Mouse (Mus musculus): ENCODE measurements around the gene 4930544D05Rik. TPM values are rescaled to one million over a fixed set of nuclear protein-coding genes. Genes with fewer than 3 reads are reported as not detected.

Gene 4930544D05Rik
- total RNA-seq, 2 experiments from 2014 or later, result 0.65 TPM; not detected in 1

DNA sequence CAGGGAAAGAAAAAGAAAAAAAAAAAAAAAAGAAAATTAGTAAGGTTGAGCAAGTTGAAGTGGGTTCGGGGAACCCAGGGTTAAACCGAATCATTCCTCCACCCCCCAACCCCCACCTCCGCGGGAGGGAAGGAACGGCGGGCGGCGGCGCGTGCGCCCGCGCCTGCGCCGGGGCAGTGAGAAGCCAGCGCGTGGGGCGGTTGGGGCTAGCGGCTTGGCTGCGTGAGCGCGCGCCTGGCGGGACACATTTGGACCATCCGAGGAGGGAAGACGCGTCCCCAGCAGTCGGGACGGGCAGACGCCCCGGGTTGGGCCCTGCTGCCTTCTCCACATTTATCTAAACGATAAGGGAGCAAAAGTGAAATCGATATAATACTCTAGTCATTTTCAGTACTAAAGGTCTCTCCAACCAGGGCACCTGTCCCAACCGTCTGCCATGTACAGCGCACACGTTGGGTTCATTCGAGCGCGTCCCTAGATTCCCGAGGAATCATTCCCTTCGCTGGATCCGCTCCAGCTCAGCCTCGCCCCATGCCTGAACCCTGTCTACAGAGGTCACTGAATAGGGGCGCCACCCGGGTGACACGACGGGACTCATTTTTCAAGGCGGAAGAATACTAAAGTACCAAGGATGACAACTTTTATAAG is 39.4 kb downstream of the 4930544D05Rik start:
- peak; percentile 68 to 80 for DNase-seq (ENCODE audit: low spot score in 2 of 2)

DNA sequence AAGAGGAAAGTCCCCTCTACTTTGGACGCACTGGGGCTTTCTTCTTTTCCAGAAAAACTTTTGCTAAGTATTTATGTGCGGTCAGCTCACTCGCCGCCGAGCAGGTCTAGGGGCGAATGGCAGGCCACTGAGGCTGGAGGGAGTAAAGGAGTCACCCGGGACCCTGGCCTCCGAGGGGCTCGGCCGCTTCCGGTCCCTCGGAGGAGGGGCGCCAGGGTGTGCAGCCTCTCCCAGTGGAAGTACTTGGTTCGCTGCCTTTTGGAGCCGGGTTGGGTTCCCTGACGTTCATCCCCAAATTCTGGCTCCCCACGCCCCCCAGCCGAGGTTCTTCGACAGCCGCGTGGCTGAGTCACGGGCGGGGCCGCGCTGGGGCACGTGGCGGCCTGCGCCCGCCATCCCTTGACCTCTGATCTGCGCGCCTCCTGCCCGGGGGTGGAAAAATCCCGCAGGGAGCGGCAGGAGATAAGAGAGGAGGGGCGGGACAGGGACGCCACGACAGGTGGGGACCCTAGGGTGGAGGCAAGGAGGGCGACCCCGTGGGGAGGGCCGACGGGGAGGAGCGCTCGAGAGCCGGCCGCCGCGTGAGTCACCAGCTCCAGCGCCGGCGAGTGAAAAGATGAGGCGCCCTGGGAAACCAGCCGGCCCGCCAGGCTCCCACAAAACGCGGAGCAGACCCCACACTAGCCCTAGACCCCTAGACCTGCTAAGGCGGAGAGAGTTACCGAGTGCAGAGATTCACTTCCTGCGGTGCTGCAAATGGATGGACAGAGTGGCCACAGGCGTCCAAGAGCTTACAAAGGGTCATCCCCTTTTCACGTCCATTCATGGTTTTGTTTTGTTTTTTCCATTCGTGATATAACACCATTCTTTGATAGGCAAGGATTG is 40.2 kb downstream of the 4930544D05Rik start:
- DNase-seq (ENCODE audit: low spot score in 2 of 2), result no peak

DNA sequence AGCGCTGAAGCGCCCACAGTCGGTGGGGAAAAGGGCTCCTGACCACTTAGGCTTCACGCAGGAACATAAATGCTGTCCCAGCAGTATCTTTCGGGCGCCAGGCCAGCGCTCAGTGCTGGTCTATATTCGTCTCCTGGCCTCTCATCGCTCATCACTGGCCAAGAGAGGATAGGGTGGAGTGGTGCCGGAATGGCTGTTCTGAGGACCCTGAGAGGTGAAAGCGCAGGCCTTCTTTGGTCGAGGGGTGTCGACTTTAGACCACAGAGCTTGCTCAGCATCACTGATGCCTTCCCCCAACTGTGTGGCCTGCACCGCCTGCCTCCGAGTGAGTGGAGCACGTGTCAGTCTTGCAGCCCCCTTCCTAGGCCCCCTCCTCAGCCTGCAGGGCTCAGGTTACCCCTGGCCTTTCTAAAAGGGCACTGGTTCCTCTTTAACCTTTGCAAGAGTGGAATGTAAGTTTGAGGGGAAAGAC is 40.8 kb downstream of the 4930544D05Rik start:
- no peak for DNase-seq (ENCODE audit: low spot score in 2 of 2)

DNA sequence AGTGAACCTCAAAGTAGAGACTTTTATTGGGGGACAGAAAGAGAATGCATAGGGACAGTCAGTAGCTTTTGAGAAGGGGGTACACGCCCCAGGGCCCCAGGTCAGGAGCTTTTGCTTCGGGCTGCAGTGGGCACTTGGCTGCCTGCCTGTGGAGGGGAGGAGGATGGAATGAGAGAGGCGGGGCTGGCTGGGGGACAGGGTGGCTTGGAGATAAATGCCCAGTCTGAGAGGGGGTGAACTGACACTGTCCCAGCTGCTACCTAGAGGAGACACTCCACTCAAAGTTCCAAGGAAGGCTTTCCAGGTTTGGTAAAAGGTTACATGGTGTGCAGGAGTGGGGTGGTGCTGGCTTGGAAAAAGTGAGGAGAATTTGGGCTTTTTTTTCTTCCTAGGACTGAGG is 41.3 kb downstream of the 4930544D05Rik start, which contains the start of gene Eno3:
Gene Eno3 (plus strand): TSS at position 239 of the 400 bp plus-strand sequence.
- no peak for DNase-seq (ENCODE audit: low spot score in 2 of 2)

DNA sequence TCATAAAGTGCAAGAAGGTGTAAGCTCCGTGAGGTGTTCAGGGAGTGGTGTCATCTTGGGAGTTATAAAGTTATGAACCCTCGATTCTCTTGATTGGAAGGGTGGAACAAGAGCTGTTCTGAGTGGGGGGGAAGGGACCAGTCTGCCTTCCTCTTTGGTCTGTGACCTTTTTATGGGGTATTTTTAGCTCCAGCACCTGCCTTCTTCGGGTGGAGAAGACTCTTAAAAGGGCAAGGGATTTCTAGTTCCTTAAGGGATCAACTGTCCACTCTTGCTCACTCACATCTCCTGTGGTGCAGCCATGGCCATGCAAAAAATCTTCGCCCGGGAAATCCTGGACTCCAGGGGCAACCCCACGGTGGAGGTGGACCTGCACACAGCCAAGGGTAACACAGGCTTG is 41.9 kb downstream of the 4930544D05Rik start:
- DNase-seq (ENCODE audit: low spot score in 2 of 2), result no peak

DNA sequence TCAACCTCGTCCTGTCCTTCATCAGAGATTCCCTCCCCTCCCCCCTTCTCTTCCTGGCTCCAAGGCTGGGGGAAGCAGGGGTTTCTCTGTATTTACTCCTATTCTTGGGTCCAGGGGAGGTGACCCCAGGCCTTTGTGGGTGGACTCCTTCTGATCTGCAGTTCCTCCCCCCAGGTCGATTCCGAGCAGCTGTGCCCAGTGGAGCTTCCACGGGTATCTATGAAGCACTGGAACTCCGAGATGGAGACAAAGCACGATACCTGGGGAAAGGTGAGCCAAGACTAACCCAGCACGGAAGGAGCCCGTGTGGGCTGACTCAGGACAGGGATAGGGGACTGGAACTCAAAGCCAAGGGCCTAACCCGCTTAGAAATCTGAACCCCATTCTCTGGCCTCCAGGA is 42.3 kb downstream of the 4930544D05Rik start:
- DNase-seq (ENCODE audit: low spot score in 2 of 2), result no peak

DNA sequence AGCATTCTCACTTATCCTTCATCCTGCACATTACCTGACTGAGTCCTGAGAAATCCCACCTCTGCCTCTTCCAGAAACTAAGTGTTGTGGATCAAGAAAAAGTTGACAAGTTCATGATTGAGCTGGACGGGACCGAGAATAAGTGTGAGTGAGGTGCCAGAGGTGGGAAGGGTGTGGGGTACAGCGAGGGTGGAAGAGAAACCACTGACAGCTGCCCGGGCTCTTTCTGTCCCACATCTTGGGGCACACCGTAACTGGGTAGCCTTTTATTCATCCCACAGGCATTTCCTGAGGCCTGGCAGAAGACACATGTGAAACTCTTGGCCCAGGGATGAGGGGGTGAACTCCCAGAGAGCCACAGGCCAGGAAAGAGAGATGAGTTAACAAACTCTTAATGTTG is 42.9 kb downstream of the 4930544D05Rik start:
- no peak for DNase-seq (ENCODE audit: low spot score in 2 of 2)

DNA sequence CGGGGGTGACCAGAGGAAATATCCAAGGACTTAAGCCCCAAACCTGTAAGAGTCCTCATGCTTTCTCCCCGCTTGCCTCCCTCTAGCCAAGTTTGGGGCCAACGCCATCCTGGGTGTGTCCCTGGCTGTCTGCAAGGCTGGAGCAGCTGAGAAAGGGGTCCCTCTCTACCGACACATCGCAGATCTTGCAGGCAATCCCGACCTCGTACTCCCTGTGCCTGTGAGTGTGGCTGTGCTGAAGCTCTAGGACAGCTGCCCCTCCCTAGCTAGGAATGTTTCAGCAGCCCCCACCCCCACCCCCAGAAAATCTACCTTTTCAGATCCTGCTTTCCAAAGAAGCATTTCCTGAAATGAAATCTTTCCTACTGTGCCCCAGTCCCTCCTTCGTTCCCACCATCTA is 43.3 kb downstream of the 4930544D05Rik start:
- no peak for DNase-seq (ENCODE audit: low spot score in 2 of 2)

DNA sequence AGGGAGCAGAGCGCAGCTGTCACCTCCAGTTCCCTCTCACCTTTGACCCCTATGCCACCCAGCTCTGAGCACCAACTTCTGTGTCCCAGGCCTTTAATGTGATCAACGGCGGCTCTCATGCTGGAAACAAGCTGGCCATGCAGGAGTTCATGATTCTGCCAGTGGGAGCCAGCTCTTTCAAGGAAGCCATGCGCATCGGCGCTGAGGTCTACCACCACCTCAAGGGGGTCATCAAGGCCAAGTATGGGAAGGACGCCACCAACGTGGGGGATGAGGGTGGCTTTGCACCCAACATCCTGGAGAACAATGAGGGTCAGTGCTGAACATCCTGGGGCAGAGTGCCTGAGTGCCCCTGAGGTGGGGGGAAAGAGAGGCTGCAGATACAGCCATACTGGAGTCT is 44.9 kb downstream of the 4930544D05Rik start:
- DNase-seq (ENCODE audit: low spot score in 2 of 2), result no peak

DNA sequence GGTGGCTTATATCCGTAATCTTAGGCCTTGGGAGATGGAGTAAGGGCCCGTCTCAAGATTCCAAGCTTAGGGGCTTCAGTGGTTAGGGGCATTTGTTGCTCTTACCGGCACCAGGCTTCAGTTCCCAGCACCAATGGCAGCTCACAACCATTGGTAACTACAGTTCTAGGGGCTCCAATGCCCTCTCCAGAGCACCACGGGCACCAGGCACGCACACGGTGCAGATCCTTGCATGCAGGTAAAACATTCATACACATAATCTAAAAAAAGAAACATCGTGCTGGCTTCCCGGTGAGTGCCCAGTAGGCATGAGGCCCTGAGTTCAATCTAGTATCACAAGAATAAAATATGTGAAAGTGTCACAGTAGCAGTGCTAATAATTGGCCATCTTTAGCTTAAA is 47.5 kb downstream of the 4930544D05Rik start:
- DNase-seq (ENCODE audit: low spot score in 2 of 2), result no peak

DNA sequence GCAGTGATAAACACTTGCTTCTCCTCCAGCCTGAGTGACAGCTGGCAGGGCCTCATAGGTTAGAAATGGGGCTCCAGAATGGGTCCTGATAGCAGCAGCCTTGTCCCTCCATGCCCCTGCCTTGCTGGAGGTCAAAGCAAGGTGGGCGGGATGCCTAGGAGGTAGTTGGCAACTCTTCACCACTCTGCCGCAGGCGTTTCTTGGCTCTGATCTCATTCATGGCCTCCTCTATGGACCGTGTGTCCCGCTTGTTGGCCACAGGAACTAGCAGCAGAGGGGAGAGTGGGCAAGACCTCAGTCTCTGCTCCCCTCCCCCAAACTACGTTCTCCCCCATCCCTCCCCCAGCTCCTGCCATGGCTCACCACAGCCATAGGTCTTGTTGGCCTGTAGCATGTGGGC is 48.3 kb downstream of the 4930544D05Rik start:
- DNase-seq (ENCODE audit: low spot score in 2 of 2), result no peak

DNA sequence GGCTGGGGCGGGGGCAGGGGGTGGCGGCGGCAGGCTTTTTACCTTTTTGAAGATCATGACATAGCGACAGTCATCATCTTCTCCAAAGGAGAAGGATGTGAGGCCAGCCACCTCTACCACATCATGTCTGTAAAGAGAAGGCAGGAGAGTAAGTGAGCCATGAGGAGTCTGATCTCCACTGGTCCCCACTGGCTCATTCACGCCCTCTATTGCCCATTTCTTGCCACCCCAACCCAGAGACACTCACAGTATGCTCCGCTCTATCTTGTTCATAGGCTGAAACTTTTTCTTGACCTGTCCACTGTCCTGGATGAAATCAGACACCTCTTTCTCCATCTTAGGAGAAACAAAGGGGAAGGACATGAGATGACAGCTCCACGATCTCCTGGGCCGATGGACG is 49.1 kb downstream of the 4930544D05Rik start:
- no peak for DNase-seq (ENCODE audit: low spot score in 2 of 2)

Other genes starting within 250 kb of the 4930544D05Rik start
- 10 to 100 TPM; 33.1 to 34.6 TPM for gene Pelp1, start 205.8 kb upstream of the 4930544D05Rik start, total RNA-seq (2021)
- gene Arrb2, start 183.2 kb upstream of the 4930544D05Rik start, total RNA-seq (2021), result 10 to 100 TPM; 68.1 to 76.7 TPM
- gene Med11, start 163.9 kb upstream of the 4930544D05Rik start, total RNA-seq (2021), result 10 to 100 TPM; 13.9 to 15.4 TPM
- gene Zmynd15, start 156.4 kb upstream of the 4930544D05Rik start, total RNA-seq (2021), result 1 to 10 TPM in 1 of 2 experiments, under 1 TPM in 1; 0.23 to 1.4 TPM
- gene Cxcl16, start 155.9 kb upstream of the 4930544D05Rik start, total RNA-seq (2021), result 1 to 10 TPM in 1 of 2 experiments, under 1 TPM in 1; 0.42 to 1.4 TPM
- gene Tm4sf5, start 110.6 kb upstream of the 4930544D05Rik start, total RNA-seq (2021), result under 1 TPM in 1 of 2 experiments, not detected in 1; 0.37 TPM
- gene Vmo1, start 101.2 kb upstream of the 4930544D05Rik start, total RNA-seq (2021), result not detected
- not detected for gene Gltpd2, start 96.7 kb upstream of the 4930544D05Rik start, total RNA-seq (2021)
- 100 to 1,000 TPM; 184 to 189 TPM for gene Psmb6, start 90.5 kb upstream of the 4930544D05Rik start, total RNA-seq (2021)
- gene Gm40193, start 82.9 kb upstream of the 4930544D05Rik start, total RNA-seq (2021), result not detected
- gene Pld2, start 75.8 kb upstream of the 4930544D05Rik start, total RNA-seq (2021), result 10 to 100 TPM; 13.3 to 15.8 TPM
- gene Mink1, start 53.0 kb upstream of the 4930544D05Rik start, total RNA-seq (2021), result 100 to 1,000 TPM; 396 to 435 TPM
- under 1 TPM in 1 of 2 experiments, not detected in 1; 0.63 TPM for gene Chrne, start 3.4 kb downstream of the 4930544D05Rik start, total RNA-seq (2021)
- not detected for gene Gp1ba, start 23.3 kb downstream of the 4930544D05Rik start, total RNA-seq (2021)
- 10 to 100 TPM; 86.4 to 90.1 TPM for gene Rnf167, start 31.4 kb downstream of the 4930544D05Rik start, total RNA-seq (2021)
- gene Slc25a11, start 31.6 kb downstream of the 4930544D05Rik start, total RNA-seq (2021), result 100 to 1,000 TPM; 120 to 124 TPM
- gene Pfn1, start 38.8 kb downstream of the 4930544D05Rik start, total RNA-seq (2021), result 100 to 1,000 TPM; 224 to 231 TPM
- gene Eno3, start 41.4 kb downstream of the 4930544D05Rik start, total RNA-seq (2021), result 1 to 10 TPM; 7.3 to 8.8 TPM
- 10 to 100 TPM; 47.5 to 52.8 TPM for gene Spag7, start 53.6 kb downstream of the 4930544D05Rik start, total RNA-seq (2021)
- 100 to 1,000 TPM; 217 to 224 TPM for gene Camta2, start 72.3 kb downstream of the 4930544D05Rik start, total RNA-seq (2021)
- 1 to 10 TPM; 1.8 to 2.2 TPM for gene Inca1, start 84.3 kb downstream of the 4930544D05Rik start, total RNA-seq (2021)
- gene Kif1c, start 84.7 kb downstream of the 4930544D05Rik start, total RNA-seq (2021), result 10 to 100 TPM; 54.8 to 57.7 TPM
- 10 to 100 TPM; 17.2 to 17.9 TPM for gene Zfp3, start 148.4 kb downstream of the 4930544D05Rik start, total RNA-seq (2021)
- not detected for gene Scimp, start 196.7 kb downstream of the 4930544D05Rik start, total RNA-seq (2021)
- 100 to 1,000 TPM; 140 TPM for gene Rabep1, start 228.9 kb downstream of the 4930544D05Rik start, total RNA-seq (2021)